Mouse (Mus musculus) hindbrain, embryonic 16.5 days (tissue): ENCODE measurements at regions not wholly inside any gene's neighbourhood (a gene's known extent, or its start where the extent isn't known, plus 50 kb on each side); places are given as distances from the start of the nearest gene placed in this dataset.

Experiments
- ATAC-seq: fragments of 200-750 bp; cut with Nextera tagmentation; 2 replicates; pipeline ENCODE4 v1.8.0; 2017; ENCODE audit warnings: moderate TSS enrichment, moderate library complexity
- H3K27ac ChIP-seq: fragments of 300-500 bp; sonication (generic); 2 replicates; pipeline ENCODE4 v1.5.1; 2014; ENCODE audit warnings: low read depth, mild to moderate bottlenecking, control low read depth, low read length, moderate library complexity
- H3K27me3 ChIP-seq: fragments of 300-500 bp; sonication (generic); replicated peaks from 2 replicates; pipeline ENCODE4 v1.6.1; 2014; ENCODE audit warnings: low read length; ENCODE audit not compliant: control insufficient read depth, insufficient read depth
- H3K36me3 ChIP-seq: fragments of 300-500 bp; sonication (generic); 2 replicates; pipeline ENCODE4 v1.6.1; 2014; ENCODE audit warnings: mild to moderate bottlenecking, low read length, moderate library complexity, mixed read lengths; ENCODE audit not compliant: control insufficient read depth, insufficient read depth
- H3K4me1 ChIP-seq: fragments of 300-500 bp; sonication (generic); 2 replicates; pipeline ENCODE4 v1.6.1; 2014; ENCODE audit warnings: low read depth, low read length; ENCODE audit not compliant: control insufficient read depth, insufficient read depth
- H3K4me2 ChIP-seq: fragments of 300-500 bp; sonication (generic); 2 replicates; pipeline ENCODE4 v1.6.1; 2014; ENCODE audit warnings: mild to moderate bottlenecking, low read length, control low read depth, moderate library complexity
- H3K4me3 ChIP-seq: fragments of 300-500 bp; sonication (generic); 2 replicates; pipeline ENCODE4 v1.5.1; 2014; ENCODE audit warnings: mild to moderate bottlenecking, low read length, control low read depth, moderate library complexity
- H3K9ac ChIP-seq: fragments of 300-500 bp; sonication (generic); 2 replicates; pipeline ENCODE4 v1.6.1; 2014; ENCODE audit warnings: low read depth, mild to moderate bottlenecking, control low read depth, low read length, moderate library complexity
- H3K9me3 ChIP-seq: fragments of 300-500 bp; sonication (generic); 2 replicates; pipeline ENCODE4 v1.6.1; 2014; ENCODE audit warnings: mild to moderate bottlenecking, low read length, moderate library complexity; ENCODE audit not compliant: control insufficient read depth
- WGBS: fragments of 180-500 bp; shearing (Covaris S2); extraction: QIAGEN DNeasy Blood & Tissue Kit; methylation state at CpG from one replicate; pipeline ENCODE4 v1.1.7; 2014; 5-methylcytosine and 5-hydroxymethylcytosine counted together

DNA sequence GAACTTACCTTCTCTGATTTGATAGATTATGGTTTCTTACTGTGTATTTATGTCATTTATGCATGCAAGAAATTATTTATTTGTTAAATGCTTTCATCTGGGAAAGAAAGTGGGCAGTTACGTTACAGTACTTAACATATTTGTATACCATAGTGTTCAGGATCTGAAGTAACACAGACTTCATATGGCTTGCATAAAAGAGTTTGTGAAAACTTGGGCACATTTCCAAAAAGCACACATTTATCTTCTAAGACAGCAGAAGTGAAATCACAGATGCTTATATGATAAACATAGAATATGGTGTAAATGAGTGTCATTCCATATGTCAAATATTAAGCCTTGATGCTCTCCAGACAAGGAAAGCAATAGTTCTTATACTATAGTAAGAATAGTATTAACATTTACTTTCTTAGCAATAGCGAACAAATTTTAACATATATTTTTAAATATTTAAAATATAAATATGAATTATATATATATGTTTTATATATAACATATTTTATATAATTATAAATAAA is 4549.1 kb upstream of the Gm7489 start:
- Histone ChIP-seq H3K36me3 (no peaks in the 10 kb centered on the region), H3K27ac (no peak overlapping the region), H3K4me2 (no peak overlapping the region), H3K4me3 (no peak overlapping the region), H3K27me3 (no peaks in the 10 kb centered on the region), H3K4me1 (no peaks in the 10 kb centered on the region), H3K9ac (no peak overlapping the region), H3K9me3 (no peaks in the 10 kb centered on the region)
- no peak for ATAC-seq
- WGBS, result 86% methylated on average over 2 of the region's 2 CpGs

GRCm38 (mm10) chr15:49347029-49347428 is 4537.7 kb upstream of the Gm7489 start:
- ATAC-seq, result no peak
- Histone ChIP-seq H3K9me3 (no peaks in the 10 kb centered on the region), H3K4me2 (no peak overlapping the region), H3K27ac (no peak overlapping the region), H3K4me1 (no peaks in the 10 kb centered on the region), H3K36me3 (no peaks in the 10 kb centered on the region), H3K9ac (no peak overlapping the region), H3K4me3 (no peak overlapping the region), H3K27me3 (no peaks in the 10 kb centered on the region)
- 93% methylated on average over 1 of the region's 1 CpGs for WGBS

DNA sequence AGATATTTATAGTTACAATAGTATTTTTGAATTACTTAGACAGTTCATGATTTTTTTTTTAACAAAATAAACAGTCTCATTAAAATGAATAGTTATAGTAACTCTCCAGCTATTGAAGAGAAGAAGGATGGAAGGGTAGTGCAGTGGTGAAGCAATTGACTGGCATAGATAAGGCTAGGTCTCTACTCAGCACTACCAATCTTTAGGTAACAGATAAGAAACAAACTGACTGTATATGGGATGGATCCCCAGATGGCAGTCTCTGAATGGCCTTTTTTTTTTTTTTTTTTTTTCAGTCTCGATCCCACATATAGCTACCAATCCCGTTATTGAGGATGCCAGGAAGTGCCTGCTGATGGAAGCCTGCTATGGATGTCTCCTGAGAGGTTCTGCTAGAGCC is 4528.6 kb upstream of the Gm7489 start:
- no peaks in the 10 kb centered on the region for H3K9me3 ChIP-seq
- no peak overlapping the region for H3K27ac ChIP-seq
- no peaks in the 10 kb centered on the region for H3K4me1 ChIP-seq
- H3K4me3 ChIP-seq, result no peak overlapping the region
- 71% methylated on average over 2 of the region's 2 CpGs for WGBS
- no peak overlapping the region for H3K4me2 ChIP-seq
- no peaks in the 10 kb centered on the region for H3K36me3 ChIP-seq
- no peaks in the 10 kb centered on the region for H3K27me3 ChIP-seq
- ATAC-seq, result no peak
- H3K9ac ChIP-seq, result no peak overlapping the region

GRCm38 (mm10) chr15:49395966-49396365 is 4488.7 kb upstream of the Gm7489 start:
- H3K27me3 ChIP-seq, result no peaks in the 10 kb centered on the region
- no peaks in the 10 kb centered on the region for H3K4me1 ChIP-seq
- no peaks in the 10 kb centered on the region for H3K9me3 ChIP-seq
- H3K36me3 ChIP-seq, result no peaks in the 10 kb centered on the region
- no peak overlapping the region for H3K9ac ChIP-seq
- ATAC-seq, result no peak
- WGBS, result 44% methylated on average over 1 of the region's 1 CpGs
- no peak overlapping the region for H3K27ac ChIP-seq
- no peak overlapping the region for H3K4me2 ChIP-seq
- H3K4me3 ChIP-seq, result no peak overlapping the region

- Histone ChIP-seq H3K4me2 (no peak overlapping the region), H3K9ac (no peak overlapping the region), H3K27me3 (no peaks in the 10 kb centered on the region), H3K4me3 (no peak overlapping the region), H3K4me1 (no peaks in the 10 kb centered on the region), H3K27ac (no peak overlapping the region), H3K36me3 (no peaks in the 10 kb centered on the region), H3K9me3 (no peaks in the 10 kb centered on the region)
- ATAC-seq, result no peak
Observed at GRCm38 (mm10) chr15:49413665-49414064, 4471.0 kb upstream of the Gm7489 start.

DNA sequence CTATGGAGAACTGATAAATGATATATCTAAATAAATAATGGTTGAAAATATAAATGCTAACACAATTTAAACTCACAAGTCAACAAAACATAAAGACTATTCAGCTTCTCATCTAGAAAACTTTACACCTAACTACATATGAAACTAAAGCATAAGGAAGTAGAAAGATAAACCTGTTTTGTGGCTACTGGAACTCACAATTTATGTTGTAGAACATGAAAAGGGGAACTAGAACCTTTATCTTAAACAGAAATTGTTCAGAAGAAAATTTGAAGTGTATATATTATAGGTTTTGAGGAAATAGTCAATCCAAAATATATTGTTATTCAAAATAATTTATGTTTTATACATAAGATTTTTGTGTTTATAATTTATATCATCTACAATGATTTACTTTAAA is 4433.4 kb upstream of the Gm7489 start:
- H3K36me3 ChIP-seq, result no peaks in the 10 kb centered on the region
- H3K9me3 ChIP-seq, result no peaks in the 10 kb centered on the region
- no peak overlapping the region for H3K9ac ChIP-seq
- no peaks in the 10 kb centered on the region for H3K4me1 ChIP-seq
- H3K27me3 ChIP-seq, result no peaks in the 10 kb centered on the region
- H3K4me2 ChIP-seq, result no peak overlapping the region
- no peak overlapping the region for H3K27ac ChIP-seq
- no peak for ATAC-seq
- H3K4me3 ChIP-seq, result no peak overlapping the region

DNA sequence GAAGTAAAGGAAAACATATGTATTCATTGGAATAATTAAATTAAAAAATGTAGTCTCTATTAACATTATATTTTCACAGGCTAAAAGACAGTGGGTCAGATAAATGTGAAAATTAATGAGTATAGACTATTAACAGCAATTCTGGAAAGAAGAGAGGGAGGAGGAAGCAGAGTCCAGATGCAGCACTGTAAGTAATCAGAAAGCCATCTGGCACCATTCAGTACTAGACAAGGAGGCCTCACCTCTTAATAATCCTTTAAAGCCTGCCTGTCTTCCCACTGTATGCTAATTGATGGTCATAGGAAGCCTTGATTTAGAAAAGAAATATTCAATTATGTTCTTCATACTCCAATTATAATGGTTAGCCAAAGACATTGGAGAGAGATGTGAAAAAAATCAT is 4400.1 kb upstream of the Gm7489 start:
- Histone ChIP-seq H3K36me3 (no peaks in the 10 kb centered on the region), H3K9me3 (no peaks in the 10 kb centered on the region), H3K27me3 (no peaks in the 10 kb centered on the region), H3K4me2 (no peak overlapping the region), H3K27ac (no peak overlapping the region), H3K9ac (no peak overlapping the region), H3K4me3 (no peak overlapping the region), H3K4me1 (no peaks in the 10 kb centered on the region)
- peak; percentile 75 for ATAC-seq

DNA sequence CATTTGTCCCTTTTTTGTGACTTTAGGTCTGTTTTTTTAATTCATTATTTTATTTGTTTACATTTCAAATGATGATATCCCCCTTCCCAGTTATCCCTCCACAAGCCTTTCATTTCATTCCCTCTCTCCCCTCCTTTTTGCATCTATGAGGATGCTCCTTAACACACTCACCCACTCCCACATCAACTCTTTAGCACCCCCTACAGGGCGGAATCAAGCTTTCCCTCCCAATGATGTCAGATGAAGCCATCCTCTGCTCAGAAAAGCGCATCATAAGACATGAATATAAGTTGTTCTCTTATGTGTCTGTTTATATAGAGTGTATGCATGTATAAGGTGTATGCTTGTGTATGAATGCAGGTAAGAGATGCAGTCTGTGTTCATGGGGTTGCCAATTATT is 4391.9 kb upstream of the Gm7489 start:
- Histone ChIP-seq H3K27me3 (no peaks in the 10 kb centered on the region), H3K27ac (no peak overlapping the region), H3K9ac (no peak overlapping the region), H3K4me1 (no peaks in the 10 kb centered on the region), H3K36me3 (no peaks in the 10 kb centered on the region), H3K9me3 (no peaks in the 10 kb centered on the region), H3K4me2 (no peak overlapping the region), H3K4me3 (no peak overlapping the region)
- WGBS, result 46% methylated on average over 2 of the region's 2 CpGs
- ATAC-seq, result no peak

GRCm38 (mm10) chr15:49501821-49502220 is 4382.9 kb upstream of the Gm7489 start:
- H3K4me1 ChIP-seq, result no peaks in the 10 kb centered on the region
- no peak overlapping the region for H3K27ac ChIP-seq
- H3K9ac ChIP-seq, result no peak overlapping the region
- no peak overlapping the region for H3K4me2 ChIP-seq
- H3K4me3 ChIP-seq, result no peak overlapping the region
- no peaks in the 10 kb centered on the region for H3K9me3 ChIP-seq
- no peaks in the 10 kb centered on the region for H3K36me3 ChIP-seq
- no peak for ATAC-seq
- H3K27me3 ChIP-seq, result no peaks in the 10 kb centered on the region
